Mouse (Mus musculus) activated CD4-positive, CD25-positive, alpha-beta regulatory T cell, adult 4 months (primary cell): ENCODE data around the gene Mapk11. TPM values are rescaled to one million over a fixed set of nuclear protein-coding genes. Genes with fewer than 3 reads are reported as not detected.

Experiments
- ATAC-seq: one replicate; pipeline ENCODE4 v1.8.0; 2017
- polyA plus RNA-seq, 2 experiments: library from polyadenylated mRNA; unstranded; fragments of 100-300 nt; shearing (Covaris generic); gene quantifications; one replicate each; pipeline ENCODE4 v1.2.1; 2017

The Mapk11 gene
- polyA plus RNA-seq = 10 to 100 TPM; 21.2 to 22.5 TPM

GRCm38 (mm10) chr15:89149271-89150040 lies at the start of gene Mapk11:
Gene Mapk11 (minus strand): TSS chr15:89149628.
- peak; percentile 69 for ATAC-seq

DNA sequence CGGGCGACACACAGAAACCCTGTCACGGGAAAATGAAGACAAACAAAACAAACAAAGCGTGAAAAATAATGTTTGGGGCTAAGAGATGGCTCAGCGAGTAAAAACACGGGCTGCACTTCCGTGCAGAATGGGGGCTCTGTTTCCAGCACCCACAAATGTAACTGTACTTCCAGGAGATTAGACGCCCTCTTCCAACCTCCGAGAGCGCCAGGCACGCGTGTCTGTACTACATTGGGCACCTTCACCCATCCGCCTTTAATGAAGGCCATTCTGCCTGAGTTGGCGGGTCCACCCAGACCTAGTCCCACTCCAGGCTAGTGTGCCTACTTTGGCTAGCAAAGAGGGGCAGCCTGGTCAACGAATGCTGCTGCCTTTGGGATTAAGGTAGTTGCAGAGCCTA lies 47.6 kb upstream of the Mapk11 start:
- no peak for ATAC-seq

DNA sequence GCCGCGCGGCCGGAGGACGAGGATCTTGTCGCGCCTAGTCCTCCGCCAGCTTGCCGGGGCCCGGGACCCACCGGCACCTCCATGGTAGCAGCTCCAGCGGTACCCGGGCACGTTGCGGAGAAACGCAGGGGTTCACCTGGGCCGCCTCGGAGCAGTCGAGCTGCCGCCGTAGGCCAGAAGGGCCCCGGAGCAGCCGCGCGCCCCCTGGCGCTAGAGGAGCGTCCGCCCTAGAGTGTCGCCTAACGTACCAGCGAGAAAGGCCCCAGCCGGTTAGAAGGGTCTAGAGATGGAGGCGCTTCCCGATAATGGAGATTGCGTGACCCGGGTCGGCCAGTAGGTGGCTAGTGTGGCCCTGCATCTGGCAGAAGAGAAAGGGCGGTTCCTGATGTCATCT lies 46.9 kb upstream of the Mapk11 start, which contains the start of gene Dennd6b:
Dennd6b (minus strand) TSS at position 184 of the 394 bp plus-strand sequence.
- ATAC-seq = peak; percentile 96

GRCm38 (mm10) chr15:89195690-89196312 lies 46.4 kb upstream of the Mapk11 start:
- ATAC-seq = peak; percentile 76

GRCm38 (mm10) chr15:89195261-89195681 lies 45.8 kb upstream of the Mapk11 start:
- ATAC-seq = no peak

DNA sequence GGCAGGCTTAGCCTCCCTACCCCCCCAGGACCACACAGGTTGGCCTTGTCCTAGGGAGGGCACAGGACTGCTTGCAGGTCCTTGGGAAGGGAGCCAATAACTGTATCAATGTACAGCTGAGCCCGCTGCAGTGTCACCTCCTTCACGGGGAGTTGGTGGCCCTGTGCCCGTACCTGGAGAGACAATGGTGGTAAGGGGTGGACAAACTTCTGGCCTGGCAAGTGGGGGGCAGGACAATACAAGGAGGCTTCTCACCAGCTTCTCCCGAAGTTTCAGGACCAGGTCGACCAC lies 35.5 kb upstream of the Mapk11 start:
- ATAC-seq = no peak

- no peak for ATAC-seq
Measured at GRCm38 (mm10) chr15:89184141-89184936, 34.9 kb upstream of the Mapk11 start.

- ATAC-seq = no peak
Measured at GRCm38 (mm10) chr15:89182842-89183241, 33.4 kb upstream of the Mapk11 start.

DNA sequence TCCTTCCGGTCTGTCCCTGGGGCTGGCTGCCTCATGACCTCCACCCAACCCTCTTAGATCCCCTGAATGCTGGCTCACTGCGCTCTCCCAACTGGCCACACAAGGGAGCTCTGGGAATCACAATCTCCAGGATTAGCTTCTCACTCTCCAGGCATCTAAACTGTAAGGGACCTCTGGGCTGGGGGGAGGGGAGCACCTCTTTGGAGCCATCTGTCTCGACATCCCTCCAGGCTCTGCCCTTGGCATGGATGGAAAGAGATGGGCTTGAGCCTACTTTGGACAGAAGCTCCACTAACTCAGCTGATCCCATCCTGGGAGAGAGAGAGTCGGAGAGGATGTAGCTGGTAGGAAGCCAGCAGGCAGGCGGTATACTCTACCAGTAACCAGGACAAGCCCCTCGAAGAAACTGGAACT lies 32.9 kb upstream of the Mapk11 start:
- ATAC-seq = no peak

DNA sequence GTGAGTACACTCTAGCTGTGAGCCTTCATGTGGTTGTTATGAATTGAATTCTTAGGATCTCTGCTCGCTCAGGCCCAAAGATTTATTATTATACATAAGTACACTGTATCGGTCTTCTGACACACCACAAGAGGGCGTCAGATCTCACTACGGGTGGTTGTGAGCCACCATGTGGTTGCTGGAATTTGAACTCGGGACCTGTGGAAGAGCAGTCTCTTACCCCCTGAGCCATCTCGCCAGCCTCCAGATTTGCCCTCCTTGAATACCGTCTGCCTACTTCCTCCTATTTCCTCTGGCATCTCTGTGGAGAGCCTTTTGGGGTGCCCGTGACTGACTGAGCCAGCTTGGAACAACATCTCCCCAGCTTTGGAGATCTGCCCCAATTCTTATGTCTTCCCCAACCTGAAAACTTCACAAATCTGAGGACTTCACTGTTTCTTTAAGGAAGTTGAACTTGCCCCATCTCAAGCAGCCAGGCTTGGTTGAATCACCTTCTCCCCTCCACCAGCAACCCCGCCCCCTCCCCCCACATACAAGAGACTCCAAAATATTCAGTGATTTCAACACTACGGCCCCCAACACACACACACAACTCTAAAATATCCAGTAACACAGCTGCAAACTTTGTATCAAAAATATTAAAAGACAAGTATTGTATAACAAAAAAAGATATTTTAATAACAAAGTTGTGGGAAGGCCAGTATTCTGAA lies 32.3 kb upstream of the Mapk11 start:
- ATAC-seq = no peak

DNA sequence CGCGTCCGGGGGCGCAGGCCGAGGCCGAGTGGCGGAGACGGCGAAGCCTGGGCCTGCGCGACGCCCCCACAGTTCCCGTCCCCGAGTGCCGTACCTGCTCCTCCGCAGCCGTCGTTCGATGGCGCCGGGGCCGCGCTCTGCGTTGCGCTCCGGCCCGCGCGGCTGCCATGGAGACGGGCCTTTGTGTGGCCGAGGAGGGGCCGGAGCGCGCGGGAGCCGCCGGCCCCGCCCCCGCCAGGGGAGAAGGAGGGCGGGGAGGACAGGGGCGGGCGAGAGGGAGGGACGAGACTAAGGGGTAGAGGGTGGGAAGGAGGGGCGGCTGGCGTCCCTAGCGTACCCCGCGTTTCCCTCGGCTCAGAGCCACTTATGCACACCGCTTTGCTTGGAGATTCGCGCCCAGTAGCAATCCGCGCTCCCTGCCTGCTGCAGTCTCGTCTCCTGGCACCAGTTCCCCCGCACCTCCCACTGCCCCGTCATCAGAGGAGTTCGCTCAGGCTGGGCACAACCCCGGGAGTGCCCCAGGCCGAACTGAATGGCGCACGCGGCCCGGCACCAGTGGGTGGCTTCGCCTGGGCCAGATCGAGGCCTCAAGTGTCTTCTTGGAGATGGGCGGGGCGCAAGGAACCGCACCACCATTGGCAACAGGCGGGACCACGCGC lies 31.3 kb upstream of the Mapk11 start, which contains the start of gene Plxnb2:
Plxnb2 (minus strand) TSS at position 218 of the 659 bp plus-strand sequence.
- no peak for ATAC-seq

DNA sequence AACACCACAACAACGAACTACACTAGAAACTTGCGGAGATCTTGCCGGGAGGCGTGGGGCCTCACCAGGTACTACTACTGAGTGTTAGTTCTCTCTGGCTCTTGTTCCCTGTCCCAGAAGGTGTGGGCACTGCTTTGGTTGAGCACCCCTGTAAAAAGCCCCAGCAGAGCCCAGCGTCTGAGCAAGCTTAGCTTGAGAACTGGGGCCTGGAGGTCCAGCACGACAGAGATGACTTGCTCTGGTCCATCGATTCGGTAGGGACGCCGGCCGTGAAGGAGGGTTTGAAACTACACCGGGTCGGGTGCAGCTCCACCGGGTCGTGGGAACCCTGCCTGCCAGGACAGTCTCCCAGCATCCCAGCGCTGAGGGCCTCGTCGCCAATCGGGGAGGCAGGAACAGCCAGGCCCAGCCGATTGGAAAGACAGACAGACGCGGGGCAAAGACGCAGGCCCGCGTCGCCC lies 30.7 kb upstream of the Mapk11 start:
- ATAC-seq = no peak

GRCm38 (mm10) chr15:89179630-89179964 lies 30.2 kb upstream of the Mapk11 start:
- ATAC-seq = no peak

DNA sequence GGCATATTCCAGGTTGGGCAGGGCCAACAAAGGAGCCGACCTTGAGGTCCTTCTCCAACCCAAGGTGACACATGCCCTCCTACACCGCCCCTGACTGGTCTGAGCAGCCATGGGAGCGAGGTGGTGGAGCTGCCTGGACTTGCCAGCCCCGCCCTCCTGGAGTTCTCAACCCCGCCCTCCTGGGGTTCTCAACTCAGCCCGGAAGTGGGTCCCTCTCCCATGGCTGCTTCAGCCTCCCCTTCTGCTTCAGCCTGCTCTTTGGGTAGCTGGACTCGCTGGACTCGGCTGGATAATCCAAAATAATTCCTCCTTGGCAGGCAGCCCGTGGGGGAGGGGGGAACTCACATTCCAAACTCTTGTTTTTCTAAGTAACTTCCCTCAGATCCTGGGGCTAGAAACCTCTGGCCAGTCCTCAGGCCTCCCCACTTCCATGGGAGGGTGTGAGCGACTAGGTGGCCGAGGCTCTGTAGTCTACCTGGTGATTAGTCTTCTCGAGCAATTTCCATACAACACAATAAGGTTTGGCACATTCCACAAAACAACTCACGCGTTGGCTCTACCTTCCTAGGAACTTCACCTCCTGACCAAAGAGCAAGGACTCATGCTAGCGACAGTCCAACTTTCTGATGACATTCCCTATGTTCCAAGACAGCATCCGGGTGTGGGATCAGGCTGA lies 29.7 kb upstream of the Mapk11 start:
- no peak for ATAC-seq

DNA sequence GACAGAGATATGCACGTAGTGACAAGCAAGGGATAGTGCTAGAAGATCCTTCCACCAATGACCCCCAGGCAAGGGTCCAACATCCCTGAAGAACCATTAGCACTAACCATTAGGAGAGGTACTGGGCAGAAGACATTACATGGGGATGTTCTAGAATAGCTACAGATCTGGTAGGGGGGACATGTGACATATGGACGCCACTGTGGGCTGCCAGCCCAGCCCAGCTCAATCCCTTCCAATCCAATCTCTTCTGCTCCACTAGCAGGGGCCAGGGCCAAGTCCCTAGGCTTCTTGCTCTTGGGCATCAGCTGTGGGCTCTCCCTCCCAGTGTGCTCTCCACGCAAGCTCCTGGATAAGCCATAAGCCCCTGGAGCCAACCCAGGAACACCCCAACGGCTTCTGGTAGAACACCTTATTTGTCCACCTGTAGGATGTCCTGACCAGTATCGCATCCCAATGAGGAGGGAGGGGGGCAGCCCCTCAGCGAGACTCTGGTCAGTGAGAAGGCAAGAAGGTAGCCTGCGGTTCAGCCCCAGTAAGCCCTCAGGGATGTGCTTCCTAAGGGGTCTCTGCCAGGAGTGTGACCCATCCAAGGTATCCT lies 28.9 kb upstream of the Mapk11 start:
- ATAC-seq = no peak

- no peak for ATAC-seq
Measured at GRCm38 (mm10) chr15:89177576-89178259, 28.3 kb upstream of the Mapk11 start.

GRCm38 (mm10) chr15:89177121-89177520 lies 27.7 kb upstream of the Mapk11 start:
- ATAC-seq = no peak

DNA sequence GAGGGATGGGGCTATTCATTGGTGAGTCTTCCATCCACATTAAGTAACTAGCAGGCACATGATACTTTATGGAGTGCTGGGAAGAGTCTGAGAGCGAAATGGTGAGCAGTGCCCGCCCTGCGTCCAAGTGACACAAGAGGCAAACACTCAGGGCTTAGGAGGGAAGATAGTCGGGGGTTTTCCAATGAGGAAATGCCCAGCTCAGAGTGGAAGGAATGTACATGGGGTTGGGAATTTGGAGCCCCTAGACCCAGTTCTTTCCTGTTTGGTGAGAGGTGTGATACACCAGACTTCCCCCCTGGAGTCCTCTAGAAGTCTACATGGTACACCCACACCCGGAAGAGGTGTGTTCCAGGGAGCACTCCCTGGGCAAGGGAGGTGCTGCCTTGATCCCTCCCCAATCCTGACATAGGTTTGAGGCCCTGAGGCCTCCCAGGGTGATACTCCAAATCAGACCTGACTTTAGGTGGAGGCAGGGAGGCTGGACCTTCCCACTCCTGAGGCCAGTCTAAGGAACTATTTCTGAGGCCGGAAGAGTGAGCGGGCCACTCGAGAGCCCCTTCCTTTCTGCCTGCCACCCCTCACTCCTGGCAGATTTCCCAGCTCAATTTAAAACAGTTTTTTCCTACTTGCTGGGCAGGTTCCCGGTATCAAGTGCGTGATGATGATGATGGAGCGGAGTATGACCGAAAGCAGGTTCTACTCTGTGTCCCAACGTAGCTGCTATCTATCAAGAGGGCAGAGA lies 26.2 kb upstream of the Mapk11 start:
- no peak for ATAC-seq

DNA sequence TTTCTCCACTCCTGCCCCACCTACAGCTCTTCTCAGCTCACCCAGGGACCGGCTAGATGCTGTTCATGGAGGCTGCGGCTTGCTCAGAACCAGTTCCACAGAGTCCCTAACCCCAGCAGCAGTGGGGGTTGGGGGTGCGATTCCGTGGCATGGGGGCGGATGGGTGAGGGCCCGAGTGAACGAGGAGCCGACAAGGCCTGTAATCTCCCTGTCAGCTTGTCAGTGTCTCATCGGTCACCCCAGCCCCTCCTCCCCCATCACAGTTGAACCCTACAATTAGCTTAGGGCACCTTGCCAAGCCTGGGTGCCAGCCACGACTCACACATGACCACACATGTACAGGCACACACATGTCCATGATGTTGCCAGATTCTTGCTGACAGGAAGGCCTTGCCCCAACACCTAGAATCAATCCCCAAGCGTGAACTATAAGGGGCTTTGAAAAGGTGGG lies 25.5 kb upstream of the Mapk11 start:
- ATAC-seq = no peak

DNA sequence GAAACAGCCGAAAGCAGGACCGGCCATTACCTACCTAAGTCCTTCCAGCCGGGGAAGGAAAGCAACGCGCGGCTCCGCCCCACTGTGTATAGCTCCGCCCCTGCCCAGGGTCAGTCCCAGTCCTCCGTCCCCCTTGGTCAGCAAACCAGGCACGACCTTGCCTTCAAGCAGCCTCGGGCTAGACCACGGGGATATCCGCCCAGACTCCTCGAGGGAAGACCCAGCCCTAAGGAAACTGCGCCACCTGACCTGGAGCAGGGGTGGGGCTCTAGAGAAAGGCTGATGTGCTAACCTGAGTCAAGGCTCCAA lies 24.4 kb upstream of the Mapk11 start:
- ATAC-seq = no peak
